Mouse (Mus musculus) neural tube, embryonic 15.5 days (tissue): ENCODE results near the gene Cct6b. TPM values are rescaled to one million over a fixed set of nuclear protein-coding genes. Genes with fewer than 3 reads are reported as not detected.

Source experiments
- ATAC-seq: fragments of 200-750 bp; cut with Nextera tagmentation; 2 replicates; pipeline ENCODE4 v1.8.0; 2017; ENCODE audit warnings: mild to moderate bottlenecking, moderate TSS enrichment, moderate library complexity; ENCODE audit not compliant: low FRiP score
- H3K27ac ChIP-seq: fragments of 300-500 bp; sonication (generic); replicated peaks from 2 replicates; pipeline ENCODE4 v1.5.1; 2015; ENCODE audit warnings: mild to moderate bottlenecking, inconsistent platforms
- H3K27me3 ChIP-seq: fragments of 300-500 bp; sonication (generic); replicated peaks from 2 replicates; pipeline ENCODE4 v1.6.1; 2015; ENCODE audit warnings: inconsistent platforms
- H3K36me3 ChIP-seq: fragments of 300-500 bp; sonication (generic); 2 replicates; pipeline ENCODE4 v1.6.1; 2015; ENCODE audit warnings: inconsistent platforms
- H3K4me1 ChIP-seq: fragments of 300-500 bp; sonication (generic); 2 replicates; pipeline ENCODE4 v1.6.1; 2015; ENCODE audit warnings: inconsistent platforms
- H3K4me2 ChIP-seq: fragments of 300-500 bp; sonication (generic); 2 replicates; pipeline ENCODE4 v1.6.1; 2015; ENCODE audit warnings: inconsistent platforms, mild to moderate bottlenecking, moderate library complexity
- H3K4me3 ChIP-seq: fragments of 300-500 bp; sonication (generic); replicated peaks from 2 replicates; pipeline ENCODE4 v1.5.1; 2015; ENCODE audit warnings: mild to moderate bottlenecking, inconsistent platforms
- H3K9ac ChIP-seq: fragments of 300-500 bp; sonication (generic); replicated peaks from 2 replicates; pipeline ENCODE4 v1.6.1; 2015; ENCODE audit warnings: mild to moderate bottlenecking, inconsistent platforms
- H3K9me3 ChIP-seq: fragments of 300-500 bp; sonication (generic); replicated peaks from 2 replicates; pipeline ENCODE4 v1.6.1; 2016; ENCODE audit warnings: inconsistent platforms
- WGBS: fragments of 180-500 bp; shearing (Covaris S2); methylation state at CpG from one replicate; pipeline ENCODE4 v1.1.7; 2015; ENCODE audit warnings: mixed read lengths; 5-methylcytosine and 5-hydroxymethylcytosine counted together
- polyA plus RNA-seq: library from polyadenylated mRNA; unstranded; fragments of >200 nt; fragmentation: Nextera tagmentation; extraction: Ambion mirVana; gene quantifications from 2 replicates; pipeline ENCODE4 v1.2.1, GENCODE M21; 2015

Cct6b gene
- polyA plus RNA-seq, 1 experiment from 2014 or later: 0.27 TPM

GRCm38 (mm10) chr11:82755919-82756318, 8.2 kb downstream of the Cct6b start:
- Histone ChIP-seq H3K4me3 (no peak overlapping the region), H3K9me3 (no peaks in the 10 kb centered on the region), H3K4me1 (no peaks in the 10 kb centered on the region), H3K9ac (no peak overlapping the region), H3K27ac (no peak overlapping the region), H3K36me3 (no peaks in the 10 kb centered on the region), H3K4me2 (no peak overlapping the region), H3K27me3 (peaks cover 13% of the 10 kb centered on the region)
- ATAC-seq: no peak
- WGBS: 100% methylated on average over 1 of the region's 1 CpGs

- Histone ChIP-seq H3K36me3 (no peaks in the 10 kb centered on the region), H3K4me2 (no peak overlapping the region), H3K4me1 (no peaks in the 10 kb centered on the region), H3K4me3 (no peak overlapping the region), H3K27ac (no peak overlapping the region), H3K9me3 (no peaks in the 10 kb centered on the region), H3K27me3 (0 out of 2 replicates have a peak, but pooled peaks cover 3% of the 10 kb centered on the region), H3K9ac (no peak overlapping the region)
- ATAC-seq: no peak
- 73% methylated on average over 6 of the region's 6 CpGs for WGBS
Observed at GRCm38 (mm10) chr11:82752349-82753115, 11.6 kb downstream of the Cct6b start.

DNA sequence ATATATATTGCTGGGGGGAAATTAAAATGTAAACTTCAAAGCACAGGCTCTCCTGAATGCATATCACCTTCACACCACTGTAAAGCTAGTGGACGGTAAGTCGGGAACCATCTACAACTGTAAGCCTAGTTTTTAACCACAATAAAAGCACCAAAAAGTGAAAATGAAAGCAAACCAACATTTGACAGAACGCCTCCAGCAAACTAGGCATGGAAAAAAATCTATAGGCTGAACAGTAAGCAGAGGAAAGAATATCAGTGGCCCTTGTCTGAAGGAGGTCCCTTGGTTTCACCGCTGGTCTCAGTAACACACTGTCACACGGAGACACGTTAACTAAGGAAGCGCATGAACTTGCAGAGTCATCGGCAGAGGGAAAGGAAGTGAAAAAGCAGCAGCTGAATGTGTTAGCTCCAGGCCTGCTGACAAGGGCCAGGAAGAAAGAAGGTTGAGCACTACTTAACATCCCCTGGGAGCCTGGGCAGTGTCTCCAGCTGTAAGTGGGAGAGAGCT, 17.2 kb downstream of the Cct6b start:
- H3K9ac ChIP-seq: no peak overlapping the region
- no peak overlapping the region for H3K27ac ChIP-seq
- ATAC-seq: no peak
- no peak overlapping the region for H3K4me3 ChIP-seq
- H3K27me3 ChIP-seq: no peaks in the 10 kb centered on the region
- no peaks in the 10 kb centered on the region for H3K4me1 ChIP-seq
- H3K36me3 ChIP-seq: no peaks in the 10 kb centered on the region
- no peaks in the 10 kb centered on the region for H3K9me3 ChIP-seq
- H3K4me2 ChIP-seq: no peak overlapping the region
- 84% methylated on average over 8 of the region's 8 CpGs for WGBS

DNA sequence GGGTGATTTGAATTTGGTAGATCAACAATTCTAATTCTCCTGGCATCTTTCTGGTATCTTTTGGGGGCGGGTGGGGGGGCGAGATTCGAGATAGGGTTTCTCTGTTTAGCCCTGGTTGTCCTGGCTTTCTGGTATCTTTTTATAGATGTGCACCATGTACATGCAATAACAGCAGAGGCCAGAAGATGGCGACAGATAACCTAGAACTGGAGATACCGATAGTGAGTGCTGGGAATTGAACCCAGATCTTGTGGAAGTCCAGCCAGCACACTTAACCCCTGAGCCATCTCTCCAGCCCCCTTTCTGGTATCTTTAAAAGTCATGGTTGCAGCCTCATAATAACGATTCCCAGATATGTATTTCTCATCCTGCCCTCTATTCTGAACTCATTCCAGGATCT, 18.0 kb downstream of the Cct6b start:
- H3K4me1 ChIP-seq: no peaks in the 10 kb centered on the region
- H3K9me3 ChIP-seq: no peaks in the 10 kb centered on the region
- 30% methylated on average over 6 of the region's 6 CpGs for WGBS
- no peaks in the 10 kb centered on the region for H3K27me3 ChIP-seq
- H3K27ac ChIP-seq: no peak overlapping the region
- no peaks in the 10 kb centered on the region for H3K36me3 ChIP-seq
- H3K4me3 ChIP-seq: no peak overlapping the region
- ATAC-seq: no peak
- no peak overlapping the region for H3K9ac ChIP-seq
- no peak overlapping the region for H3K4me2 ChIP-seq

- H3K9ac ChIP-seq: no peak overlapping the region
- no peak overlapping the region for H3K27ac ChIP-seq
- H3K4me2 ChIP-seq: no peak overlapping the region
- ATAC-seq: no peak
- H3K4me3 ChIP-seq: no peak overlapping the region
- no peaks in the 10 kb centered on the region for H3K36me3 ChIP-seq
- no peaks in the 10 kb centered on the region for H3K4me1 ChIP-seq
- H3K9me3 ChIP-seq: no peaks in the 10 kb centered on the region
- H3K27me3 ChIP-seq: no peaks in the 10 kb centered on the region
Observed at GRCm38 (mm10) chr11:82739006-82739405, 25.1 kb downstream of the Cct6b start.

- Histone ChIP-seq H3K4me2 (no peak overlapping the region), H3K9ac (no peak overlapping the region), H3K27ac (no peak overlapping the region), H3K9me3 (no peaks in the 10 kb centered on the region), H3K27me3 (no peaks in the 10 kb centered on the region), H3K36me3 (no peaks in the 10 kb centered on the region), H3K4me1 (no peaks in the 10 kb centered on the region), H3K4me3 (no peak overlapping the region)
- no peak for ATAC-seq
Observed at GRCm38 (mm10) chr11:82734227-82734626, 29.9 kb downstream of the Cct6b start.

DNA sequence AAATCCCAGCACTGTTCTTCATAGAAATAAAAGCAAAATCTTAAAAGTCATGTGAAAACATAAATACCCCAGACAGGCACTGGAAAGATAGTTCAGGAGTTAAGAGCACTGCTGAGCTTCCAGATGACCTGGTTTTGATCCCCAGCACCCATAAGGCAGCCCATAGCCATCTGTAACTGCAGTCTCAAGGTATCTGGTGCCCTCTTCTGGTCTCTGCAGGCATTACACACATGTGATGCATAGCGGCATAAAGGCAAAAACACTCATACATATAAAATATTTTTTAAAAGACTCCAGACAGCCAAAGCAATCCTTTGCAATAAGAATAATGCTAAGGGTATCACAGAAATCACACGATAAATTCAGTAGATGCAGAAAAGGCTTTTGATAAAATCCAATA, 37.3 kb downstream of the Cct6b start:
- no peak overlapping the region for H3K4me2 ChIP-seq
- 0 out of 2 replicates have a peak, but pooled peaks cover 2% of the 10 kb centered on the region for H3K9me3 ChIP-seq
- 92% methylated on average over 2 of the region's 2 CpGs for WGBS
- H3K27ac ChIP-seq: no peak overlapping the region
- ATAC-seq: no peak
- no peaks in the 10 kb centered on the region for H3K36me3 ChIP-seq
- H3K9ac ChIP-seq: no peak overlapping the region
- no peaks in the 10 kb centered on the region for H3K4me1 ChIP-seq
- no peak overlapping the region for H3K4me3 ChIP-seq
- H3K27me3 ChIP-seq: no peaks in the 10 kb centered on the region

DNA sequence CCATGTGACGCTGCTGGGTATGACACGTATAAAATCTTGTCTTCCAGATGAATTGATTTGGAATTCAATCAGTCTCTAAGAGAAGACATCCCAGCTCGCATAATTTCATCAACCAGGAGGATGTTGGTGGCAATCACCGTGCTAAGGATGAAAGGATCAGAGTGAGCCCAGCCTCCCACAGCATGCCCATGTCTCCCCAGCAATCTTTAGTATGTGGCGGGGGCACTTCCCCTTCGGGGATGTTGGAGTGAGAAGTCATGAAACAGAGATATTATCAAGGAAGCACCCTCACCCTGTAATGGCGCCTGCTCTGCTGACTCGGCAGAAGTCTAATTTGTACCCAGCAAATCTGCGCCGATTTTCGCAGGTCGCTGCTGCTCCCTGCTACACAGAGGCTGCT, 44.8 kb downstream of the Cct6b start:
- H3K4me1 ChIP-seq: no peaks in the 10 kb centered on the region
- no peak overlapping the region for H3K27ac ChIP-seq
- H3K27me3 ChIP-seq: no peaks in the 10 kb centered on the region
- H3K4me3 ChIP-seq: no peak overlapping the region
- H3K36me3 ChIP-seq: no peaks in the 10 kb centered on the region
- no peak for ATAC-seq
- H3K4me2 ChIP-seq: no peak overlapping the region
- H3K9me3 ChIP-seq: no peaks in the 10 kb centered on the region
- no peak overlapping the region for H3K9ac ChIP-seq
- WGBS: 80% methylated on average over 12 of the region's 12 CpGs

GRCm38 (mm10) chr11:82712681-82713080, 51.4 kb downstream of the Cct6b start:
- 80% methylated on average over 3 of the region's 3 CpGs for WGBS
- Histone ChIP-seq H3K27ac (no peak overlapping the region), H3K36me3 (no peaks in the 10 kb centered on the region), H3K9me3 (no peaks in the 10 kb centered on the region), H3K4me1 (peaks cover 7% of the 10 kb centered on the region; the same call in 1 of the 2 replicates), H3K9ac (no peak overlapping the region), H3K27me3 (no peaks in the 10 kb centered on the region), H3K4me2 (no peak overlapping the region), H3K4me3 (no peak overlapping the region)
- ATAC-seq: no peak

DNA sequence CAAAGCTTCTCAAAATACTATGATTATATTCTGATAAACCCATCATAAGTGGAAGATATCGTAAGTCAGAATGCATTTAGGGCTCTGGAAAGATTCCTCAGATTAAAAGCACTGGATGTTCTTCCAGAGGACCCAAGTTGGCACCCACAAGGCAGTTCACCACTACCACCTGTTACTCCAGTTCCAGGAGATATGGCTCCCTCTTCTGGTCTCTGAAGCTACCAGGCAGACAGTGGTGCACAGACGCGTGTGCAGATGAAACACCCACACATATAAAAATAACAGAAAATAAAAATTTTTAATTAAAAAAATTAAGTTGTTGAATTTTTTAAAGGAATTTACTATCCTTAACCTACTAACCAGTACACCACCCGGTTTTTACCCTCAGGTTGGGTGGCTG, 55.2 kb downstream of the Cct6b start:
- 79% methylated on average over 4 of the region's 4 CpGs for WGBS
- no peak for ATAC-seq
- no peaks in the 10 kb centered on the region for H3K9me3 ChIP-seq

GRCm38 (mm10) chr11:82705082-82705481, 59.0 kb downstream of the Cct6b start:
- Histone ChIP-seq H3K27me3 (no peaks in the 10 kb centered on the region), H3K9me3 (no peaks in the 10 kb centered on the region), H3K4me1 (peaks cover 11% of the 10 kb centered on the region; the same call in 1 of the 2 replicates), H3K4me2 (no peak overlapping the region), H3K36me3 (no peaks in the 10 kb centered on the region), H3K27ac (no peak overlapping the region), H3K9ac (no peak overlapping the region), H3K4me3 (no peak overlapping the region)
- no peak for ATAC-seq
- WGBS: 75% methylated on average over 6 of the region's 6 CpGs

More for the DNA sequence above, 55.2 kb downstream of the Cct6b start:
- Histone ChIP-seq H3K4me1 (peaks cover 7% of the 10 kb centered on the region; the same call in 1 of the 2 replicates), H3K36me3 (no peaks in the 10 kb centered on the region), H3K9ac (no peak overlapping the region), H3K27me3 (no peaks in the 10 kb centered on the region), H3K4me2 (no peak overlapping the region), H3K27ac (no peak overlapping the region), H3K4me3 (no peak overlapping the region)

DNA sequence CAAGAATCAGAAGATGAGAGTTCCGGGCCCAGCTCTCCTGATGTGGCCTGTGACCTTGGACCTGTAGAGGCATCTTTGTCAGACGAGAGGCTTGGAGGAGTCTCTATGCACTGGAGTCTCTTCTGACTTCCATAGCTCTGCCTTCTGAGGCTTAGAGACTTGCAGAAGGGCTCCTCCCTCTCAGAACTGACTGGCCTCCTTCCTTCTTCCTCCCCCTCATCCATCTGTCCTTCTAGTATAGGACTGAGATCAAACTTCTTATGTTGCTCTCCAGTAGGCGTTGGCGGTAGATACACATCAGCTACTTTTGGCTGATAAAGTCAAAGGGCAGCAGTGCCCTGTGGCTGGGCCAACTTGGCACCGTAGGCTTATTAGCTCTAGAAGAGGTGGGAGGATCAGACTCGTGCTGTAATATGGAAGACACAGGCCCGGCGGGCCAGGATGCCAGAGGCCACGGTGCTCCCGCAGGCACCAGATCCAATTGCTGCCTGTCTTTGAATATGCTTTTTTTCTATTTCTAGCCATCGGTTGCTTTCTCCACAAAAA, 64.2 kb downstream of the Cct6b start:
- 83% methylated on average over 11 of the region's 11 CpGs for WGBS
- H3K4me2 ChIP-seq: no peak overlapping the region
- no peak overlapping the region for H3K4me3 ChIP-seq
- no peak for ATAC-seq
- no peaks in the 10 kb centered on the region for H3K27me3 ChIP-seq
- peaks cover 18% of the 10 kb centered on the region; the same call in 1 of the 2 replicates for H3K4me1 ChIP-seq
- no peaks in the 10 kb centered on the region for H3K9me3 ChIP-seq
- no peak overlapping the region for H3K9ac ChIP-seq
- no peaks in the 10 kb centered on the region for H3K36me3 ChIP-seq
- H3K27ac ChIP-seq: no peak overlapping the region
